Mouse (Mus musculus): ENCODE results near the gene Ptbp2. TPM values are rescaled to one million over a fixed set of nuclear protein-coding genes. Genes with fewer than 3 reads are reported as not detected.

The Ptbp2 gene
- polyA plus RNA-seq, 1 experiment from 2014 or later: 47.7 TPM

Small RNA genes lying within 50 kb of the gene (microRNA-seq; reads per million reads assigned to microRNA genes)
- not detected for gene Gm24744 (ENCODE audit: borderline number of aligned reads)

All from embryonic facial prominence, embryonic 15.5 days (tissue).